Mouse (Mus musculus) MEL (cell line): ENCODE measurements at regions not wholly inside any gene's neighbourhood (a gene's known extent, or its start where the extent isn't known, plus 50 kb on each side); places are given as distances from the start of the nearest gene placed in this dataset.

ENCODE experiments used
- DNase-seq: peaks from one replicate; pipeline ENCODE4 v3.0.0; 2011; ENCODE audit warnings: low read depth, low spot score
- H3K27ac ChIP-seq: 2 replicates; pipeline ENCODE4 v1.5.1; 2012; ENCODE audit warnings: low read depth, mild to moderate bottlenecking, control low read depth, low read length, moderate library complexity; ENCODE audit not compliant: control insufficient read depth
- H3K27me3 ChIP-seq, 2 experiments: fragments of 150-350 bp in 1 of 2; sonication (generic) in 1 of 2; 2 replicates each; pipeline ENCODE4 v1.6.1; 2012; ENCODE audit warnings: low read length in 2 of 2, mild to moderate bottlenecking in 2 of 2, improper control_type of control experiment in 1 of 2, moderate library complexity in 1 of 2; ENCODE audit not compliant: insufficient read depth in 2 of 2, control insufficient read depth in 1 of 2
- H3K36me3 ChIP-seq, 2 experiments: 2 replicates each; pipeline ENCODE4 v1.6.1; 2012 to 2014; ENCODE audit warnings: low read length in 2 of 2, improper control_type of control experiment in 1 of 2, inconsistent platforms in 1 of 2, mild to moderate bottlenecking in 1 of 2; ENCODE audit not compliant: insufficient read depth in 2 of 2, control insufficient read depth in 1 of 2
- H3K4me1 ChIP-seq, 2 experiments: fragments of 150-350 bp in 1 of 2; sonication (generic) in 1 of 2; 2 replicates each; pipeline ENCODE4 v1.6.1; 2012; ENCODE audit warnings: low read length in 2 of 2, improper control_type of control experiment in 1 of 2, mild to moderate bottlenecking in 1 of 2; ENCODE audit not compliant: insufficient read depth in 2 of 2, control insufficient read depth in 1 of 2
- H3K4me3 ChIP-seq, 2 experiments: fragments of 150-350 bp in 1 of 2; sonication (generic) in 1 of 2; 2 replicates each; pipeline ENCODE4 v1.5.1; 2012; ENCODE audit warnings: low read depth in 2 of 2, low read length in 2 of 2, mild to moderate bottlenecking in 2 of 2, moderate library complexity in 2 of 2, control low read depth in 1 of 2, improper control_type of control experiment in 1 of 2; ENCODE audit not compliant: control insufficient read depth in 1 of 2, insufficient read depth in 1 of 2
- H3K79me2 ChIP-seq: 2 replicates; pipeline ENCODE4 v1.6.1; 2012; ENCODE audit warnings: mild to moderate bottlenecking, low read length, moderate library complexity; ENCODE audit not compliant: control insufficient read depth, poor library complexity, insufficient read depth
- H3K9ac ChIP-seq: 2 replicates; pipeline ENCODE4 v1.6.1; 2012; ENCODE audit warnings: low read depth, mild to moderate bottlenecking, control low read depth, low read length, moderate library complexity; ENCODE audit not compliant: control insufficient read depth, poor library complexity, severe bottlenecking
- H3K9me3 ChIP-seq: fragments of 150-350 bp; sonication (generic); replicated peaks from 2 replicates; pipeline ENCODE4 v1.6.1; 2012; ENCODE audit warnings: mild to moderate bottlenecking, low read length, improper control_type of control experiment, moderate library complexity; ENCODE audit not compliant: insufficient read depth
- BHLHE40 ChIP-seq: IDR thresholded peaks from 2 replicates; pipeline ENCODE4 v1.6.1; 2012; ENCODE audit warnings: low read depth, mild to moderate bottlenecking, inconsistent platforms, low read length, improper control_type of control experiment, borderline replicate concordance
- HCFC1 ChIP-seq: IDR thresholded peaks from 2 replicates; pipeline ENCODE4 v1.6.1; 2012; ENCODE audit warnings: low read depth, mild to moderate bottlenecking, inconsistent platforms, low read length, improper control_type of control experiment, moderate library complexity
- KAT2A ChIP-seq: conservative IDR thresholded peaks from 2 replicates; pipeline ENCODE4 v1.6.1; 2012; ENCODE audit warnings: low read depth, low read length, improper control_type of control experiment, inconsistent platforms
- MAZ ChIP-seq: IDR thresholded peaks from 2 replicates; pipeline ENCODE4 v1.6.1; 2012; ENCODE audit warnings: low read depth, mild to moderate bottlenecking, inconsistent platforms, low read length, improper control_type of control experiment
- MEF2A ChIP-seq: IDR thresholded peaks from 2 replicates; pipeline ENCODE4 v1.6.1; 2014; ENCODE audit warnings: low read depth, mild to moderate bottlenecking, inconsistent platforms, low read length, improper control_type of control experiment; ENCODE audit not compliant: poor library complexity, insufficient replicate concordance, severe bottlenecking; ENCODE audit errors: extremely low read depth
- MXI1 ChIP-seq: IDR thresholded peaks from 2 replicates; pipeline ENCODE4 v1.6.1; 2011; ENCODE audit warnings: mild to moderate bottlenecking, low read depth, low read length, improper control_type of control experiment
- MYC ChIP-seq: IDR thresholded peaks from 2 replicates; pipeline ENCODE4 v1.6.1; 2011; ENCODE audit warnings: low read depth, mild to moderate bottlenecking, low read length, improper control_type of control experiment, moderate library complexity
- NELFE ChIP-seq: IDR thresholded peaks from 2 replicates; pipeline ENCODE4 v1.6.1; 2011; ENCODE audit warnings: low read depth, low read length, improper control_type of control experiment
- POLR2A ChIP-seq, 2 experiments: IDR thresholded peaks; 2 replicates each; pipeline ENCODE4 v1.6.1; 2011 to 2012; ENCODE audit warnings: low read length in 2 of 2, mild to moderate bottlenecking in 2 of 2, control low read depth in 1 of 2, improper control_type of control experiment in 1 of 2, low read depth in 1 of 2, moderate library complexity in 1 of 2; ENCODE audit not compliant: control insufficient read depth in 1 of 2, insufficient read depth in 1 of 2, poor library complexity in 1 of 2
- POLR2AphosphoS2 ChIP-seq: IDR thresholded peaks from 2 replicates; pipeline ENCODE4 v1.6.1; 2011; ENCODE audit warnings: low read length, improper control_type of control experiment
- RCOR1 ChIP-seq: IDR thresholded peaks from 2 replicates; pipeline ENCODE4 v1.6.1; 2012; ENCODE audit warnings: low read depth, mild to moderate bottlenecking, inconsistent platforms, low read length, improper control_type of control experiment
- SIN3A ChIP-seq: IDR thresholded peaks from 2 replicates; pipeline ENCODE4 v1.6.1; 2012; ENCODE audit warnings: low read length, improper control_type of control experiment, inconsistent platforms
- USF1 ChIP-seq: IDR thresholded peaks from 2 replicates; pipeline ENCODE4 v1.6.1; 2014; ENCODE audit warnings: low read depth, mild to moderate bottlenecking, inconsistent platforms, low read length, improper control_type of control experiment, moderate library complexity
- USF2 ChIP-seq, 2 experiments: IDR thresholded peaks; 2 replicates each; pipeline ENCODE4 v1.6.1; 2011 to 2012; ENCODE audit warnings: improper control_type of control experiment in 2 of 2, low read length in 2 of 2, borderline replicate concordance in 1 of 2, inconsistent platforms in 1 of 2, low read depth in 1 of 2, mild to moderate bottlenecking in 1 of 2; ENCODE audit not compliant: insufficient read depth in 1 of 2
- ZC3H11A ChIP-seq: IDR thresholded peaks from 2 replicates; pipeline ENCODE4 v1.6.1; 2012; ENCODE audit warnings: low read depth, mild to moderate bottlenecking, inconsistent platforms, low read length, improper control_type of control experiment
- ZKSCAN1 ChIP-seq: IDR thresholded peaks from 2 replicates; pipeline ENCODE4 v1.6.1; 2012; ENCODE audit warnings: low read depth, mild to moderate bottlenecking, inconsistent platforms, low read length, improper control_type of control experiment, moderate library complexity
- ZNF384 ChIP-seq: IDR thresholded peaks from 2 replicates; pipeline ENCODE4 v1.6.1; 2012; ENCODE audit warnings: low read depth, mild to moderate bottlenecking, inconsistent platforms, low read length, improper control_type of control experiment

- H3K36me3 ChIP-seq = no peaks in the 10 kb centered on the region; a peak in 1 of 4 replicates
- H3K4me1 ChIP-seq = no peaks in the 10 kb centered on the region
- H3K9me3 ChIP-seq = no peaks in the 10 kb centered on the region
- DNase-seq = no peak
- H3K27ac ChIP-seq = no peak overlapping the region
- no peak overlapping the region for H3K9ac ChIP-seq
- H3K27me3 ChIP-seq = no peaks in the 10 kb centered on the region
- H3K4me3 ChIP-seq = no peak overlapping the region
- TF ChIP-seq HCFC1 (no peak), USF1 (no peak), BHLHE40 (no peak), RCOR1 (no peak), POLR2A (IDR thresholded peaks at IDR 0.05; ENCODE audit: control insufficient read depth in 1 of 2, insufficient read depth in 1 of 2, low read depth in 1 of 2, low read length in 2 of 2, poor library complexity in 1 of 2) (no peak)
- H3K79me2 ChIP-seq = no peaks in the 10 kb centered on the region
These were observed 438.7 kb downstream of the Hace1 start for GRCm38 (mm10) chr10:46016295-46016694.

DNA sequence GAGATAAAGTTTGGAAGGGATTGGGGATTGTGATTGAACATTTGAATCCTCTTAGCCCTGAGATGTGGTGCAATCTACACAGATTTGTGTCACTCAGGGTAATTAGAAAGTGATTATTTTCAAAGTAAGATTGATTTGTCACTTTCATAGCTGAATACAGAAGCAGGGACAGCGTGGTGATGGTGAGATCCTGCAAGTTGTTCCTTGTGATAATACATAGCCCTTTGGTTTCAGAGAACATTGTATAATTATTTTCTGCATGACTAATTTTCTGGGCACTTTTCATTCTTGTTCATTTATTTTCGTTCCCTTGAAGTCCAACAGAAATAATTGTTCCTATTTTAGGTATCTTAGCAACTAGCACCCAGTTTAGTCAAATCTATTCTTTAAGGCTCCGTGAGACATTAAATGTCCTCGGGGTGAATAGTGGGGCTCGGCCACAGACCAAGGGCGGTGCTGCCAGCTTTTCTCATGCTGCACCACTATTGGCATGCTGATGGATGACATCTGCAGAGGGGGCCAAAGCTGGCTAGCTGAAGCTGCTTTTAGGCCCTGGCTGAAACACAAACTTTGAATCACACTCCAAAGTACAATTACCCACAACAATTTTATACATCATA, 468.0 kb downstream of the Hace1 start:
- DNase-seq = no peak
- no peak overlapping the region for H3K9ac ChIP-seq
- no peak overlapping the region for H3K27ac ChIP-seq
- H3K4me3 ChIP-seq = no peak overlapping the region
- no peaks in the 10 kb centered on the region for H3K4me1 ChIP-seq
- H3K36me3 ChIP-seq = no peaks in the 10 kb centered on the region
- H3K27me3 ChIP-seq = no peaks in the 10 kb centered on the region
- no peaks in the 10 kb centered on the region for H3K79me2 ChIP-seq
- H3K9me3 ChIP-seq = no peaks in the 10 kb centered on the region
- TF ChIP-seq USF1 (no peak), POLR2A (IDR thresholded peaks at IDR 0.05; ENCODE audit: control insufficient read depth in 1 of 2, insufficient read depth in 1 of 2, low read depth in 1 of 2, low read length in 2 of 2, poor library complexity in 1 of 2) (no peak), NELFE (no peak), ZC3H11A (no peak), ZKSCAN1 (no peak), MYC (no peak), MAZ (no peak), KAT2A (no peak), BHLHE40 (no peak), MEF2A (no peak), POLR2AphosphoS2 (no peak), ZNF384 (no peak), MXI1 (no peak), USF2 (IDR thresholded peaks at IDR 0.05; ENCODE audit: borderline replicate concordance in 1 of 2, insufficient read depth in 1 of 2, low read depth in 1 of 2, low read length in 2 of 2) (no peak), SIN3A (no peak), HCFC1 (no peak)
